Mouse (Mus musculus): Measurements from ENCODE around the gene Fcrl5. TPM values are rescaled to one million over a fixed set of nuclear protein-coding genes. Genes with fewer than 3 reads are reported as not detected.

Fcrl5 gene
- polyA plus RNA-seq, 1 experiment from 2014 or later: not detected

DNA sequence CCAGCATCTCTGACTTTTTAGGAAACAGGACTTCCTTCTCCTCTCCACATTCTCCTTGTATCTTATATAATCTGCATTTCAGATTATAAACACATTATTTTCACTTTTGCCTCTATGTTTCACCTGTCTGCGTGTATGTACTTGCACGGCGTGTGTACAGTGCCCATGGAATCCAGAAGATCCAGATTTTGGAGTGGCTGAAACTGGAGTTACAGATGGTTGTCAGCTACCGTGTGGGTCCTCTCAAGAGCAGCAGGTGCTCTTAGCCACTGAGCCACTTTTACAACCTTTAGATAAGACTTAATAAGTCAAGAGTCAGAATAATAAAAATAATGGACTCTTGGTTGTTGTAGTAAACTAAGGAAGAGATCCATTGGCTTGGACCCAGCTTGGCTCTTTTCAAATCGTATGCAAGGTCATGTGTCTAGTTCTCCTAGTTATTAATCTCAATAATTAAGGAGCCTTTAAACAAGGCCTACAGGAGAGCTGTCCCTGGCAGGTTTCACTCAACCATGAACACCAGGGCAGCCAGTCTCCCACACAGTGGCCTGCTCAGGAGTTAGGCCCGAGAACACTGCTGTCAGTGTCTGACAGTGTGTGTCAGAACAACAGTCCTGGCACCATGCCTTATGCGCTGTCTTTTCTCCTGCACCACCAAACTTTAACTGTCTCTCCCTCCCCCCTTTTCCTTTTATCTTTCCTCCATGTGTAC lies 98.2 kb downstream of the Fcrl5 start:
- Histone ChIP-seq H3K4me3 (ENCODE audit: control insufficient read depth in 1 of 2, insufficient read depth in 1 of 2, low read depth in 1 of 2, low read length in 2 of 2) (no peak overlapping the region), H3K4me1 (ENCODE audit: control insufficient read depth in 2 of 2, insufficient read depth in 2 of 2, low read length in 2 of 2) (peaks cover 16 to 18% of the 10 kb centered on the region in 2 experiments), H3K4me2 (ENCODE audit: low read length) (no peak overlapping the region), H3K27me3 (ENCODE audit: control insufficient read depth, insufficient read depth, low read length) (no peaks in the 10 kb centered on the region), H3K9ac (ENCODE audit: low read length) (no peak overlapping the region), H3K36me3 (ENCODE audit: control insufficient read depth, insufficient read depth, low read length) (peaks cover 99% of the 10 kb centered on the region), H3K27ac (replicated peaks in 1 of 2; ENCODE audit: control insufficient read depth in 1 of 2, insufficient read depth in 1 of 2, low read depth in 2 of 2, low read length in 2 of 2) (no peak overlapping the region), H3K9me3 (ENCODE audit: control insufficient read depth, low read length) (no peaks in the 10 kb centered on the region)
- no peak for ATAC-seq (ENCODE audit: insufficient number of reproducible peaks, insufficient read depth, low FRiP score, low read depth)
- WGBS: 81% methylated on average over 7 of the region's 7 CpGs

DNA sequence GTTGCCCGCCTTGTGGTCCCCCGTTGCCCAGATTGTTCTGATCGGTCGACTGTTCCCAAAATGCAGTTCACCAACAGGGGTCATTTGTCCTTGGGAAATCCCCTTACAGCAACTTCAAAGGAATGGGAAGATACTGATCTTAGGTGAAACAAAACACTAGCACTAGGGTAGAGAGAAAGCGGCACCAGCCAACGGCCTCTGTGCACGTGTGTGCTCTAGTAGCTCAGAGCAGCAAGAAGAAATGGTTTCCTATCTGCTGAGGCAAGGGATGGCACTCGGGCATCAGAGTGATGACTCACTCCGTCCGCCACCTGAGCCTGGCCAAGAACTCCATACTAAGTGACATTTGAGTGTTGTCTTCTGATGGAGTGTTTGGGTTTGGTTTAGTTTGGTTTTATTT lies 102.5 kb downstream of the Fcrl5 start:
- 46% methylated on average over 10 of the region's 10 CpGs for WGBS
- Histone ChIP-seq H3K4me2 (ENCODE audit: low read length) (peak overlapping the region; percentile 18; the same call in 1 of the 2 replicates), H3K36me3 (ENCODE audit: control insufficient read depth, insufficient read depth, low read length) (peaks cover 60% of the 10 kb centered on the region), H3K9ac (ENCODE audit: low read length) (no peak overlapping the region), H3K4me1 (ENCODE audit: control insufficient read depth in 2 of 2, insufficient read depth in 2 of 2, low read length in 2 of 2) (peaks cover 45 to 51% of the 10 kb centered on the region in 2 experiments), H3K27ac (replicated peaks in 1 of 2; ENCODE audit: control insufficient read depth in 1 of 2, insufficient read depth in 1 of 2, low read depth in 2 of 2, low read length in 2 of 2) (no peak overlapping the region), H3K27me3 (ENCODE audit: control insufficient read depth, insufficient read depth, low read length) (no peaks in the 10 kb centered on the region), H3K9me3 (ENCODE audit: control insufficient read depth, low read length) (no peaks in the 10 kb centered on the region), H3K4me3 (ENCODE audit: control insufficient read depth in 1 of 2, insufficient read depth in 1 of 2, low read depth in 1 of 2, low read length in 2 of 2) (no peak overlapping the region)
- no peak for ATAC-seq (ENCODE audit: insufficient number of reproducible peaks, insufficient read depth, low FRiP score, low read depth)

DNA sequence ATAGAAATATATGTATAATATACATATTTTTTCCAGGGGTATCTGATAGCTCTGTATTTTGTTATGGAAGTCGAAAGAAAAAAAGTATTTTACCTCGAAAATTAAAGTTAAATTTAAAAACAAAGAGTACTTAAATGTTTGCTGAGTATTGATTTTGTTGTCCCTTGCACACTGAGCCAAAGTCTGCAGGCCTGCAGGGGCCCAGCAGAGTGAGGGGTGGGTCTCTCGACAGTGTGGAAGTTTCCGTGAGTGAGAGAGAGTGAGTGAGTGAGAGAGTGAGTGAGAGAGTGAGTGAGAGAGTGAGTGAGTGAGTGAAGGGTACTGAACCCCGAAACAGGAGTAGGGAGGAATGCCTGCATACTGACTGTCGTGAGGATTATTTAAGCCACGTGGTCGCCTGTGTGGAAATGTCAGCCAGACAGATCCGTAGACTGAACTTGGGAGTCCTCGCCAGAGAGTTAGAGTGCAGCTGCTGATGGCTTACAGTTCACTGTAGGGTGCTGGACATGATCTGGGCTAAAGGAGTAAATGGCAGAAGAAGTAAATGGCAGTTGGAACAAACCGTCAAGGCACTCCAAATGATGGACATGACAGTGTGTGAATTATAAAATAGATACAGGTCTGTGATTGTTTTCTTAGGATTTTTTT lies 104.6 kb downstream of the Fcrl5 start:
- H3K4me1 ChIP-seq (ENCODE audit: control insufficient read depth in 2 of 2, insufficient read depth in 2 of 2, low read length in 2 of 2): peaks cover 46 to 54% of the 10 kb centered on the region in 2 experiments
- ATAC-seq (ENCODE audit: insufficient number of reproducible peaks, insufficient read depth, low FRiP score, low read depth): no peak
- H3K4me2 ChIP-seq (ENCODE audit: low read length): peak overlapping the region; percentile 30; the same call in 1 of the 2 replicates
- H3K27ac ChIP-seq (replicated peaks in 1 of 2; ENCODE audit: control insufficient read depth in 1 of 2, insufficient read depth in 1 of 2, low read depth in 2 of 2, low read length in 2 of 2): peak overlapping the region in 1 of 2 experiments; percentile 76; a peak in 2 of 4 replicates
- H3K9ac ChIP-seq (ENCODE audit: low read length): 0 out of 2 replicates have a peak overlapping the region, but pooled peaks have one; percentile 25
- no peaks in the 10 kb centered on the region for H3K9me3 ChIP-seq (ENCODE audit: control insufficient read depth, low read length)
- peaks cover 39% of the 10 kb centered on the region for H3K36me3 ChIP-seq (ENCODE audit: control insufficient read depth, insufficient read depth, low read length)
- H3K27me3 ChIP-seq (ENCODE audit: control insufficient read depth, insufficient read depth, low read length): no peaks in the 10 kb centered on the region
- H3K4me3 ChIP-seq (ENCODE audit: control insufficient read depth in 1 of 2, insufficient read depth in 1 of 2, low read depth in 1 of 2, low read length in 2 of 2): no peak overlapping the region
- 51% methylated on average over 11 of the region's 11 CpGs for WGBS

DNA sequence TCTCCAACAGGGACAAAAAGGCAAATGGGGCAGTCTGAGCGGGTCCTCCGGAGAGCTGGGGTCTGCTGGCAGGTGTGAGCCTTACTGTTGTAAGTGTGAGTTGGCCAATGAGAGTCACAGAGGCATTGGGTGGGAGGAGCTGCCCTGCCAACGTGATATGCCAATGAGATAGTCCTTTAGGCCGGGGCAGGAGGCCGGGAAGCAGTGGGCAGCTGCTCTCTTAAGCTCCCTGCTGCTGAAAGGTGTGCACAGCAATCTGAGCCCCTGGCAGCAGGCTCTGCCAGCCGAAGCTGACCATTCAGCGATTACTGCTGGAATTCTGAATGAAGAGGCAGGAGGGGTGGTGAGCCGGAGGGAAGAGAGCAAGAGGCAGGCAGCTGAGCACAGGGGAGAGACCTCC lies 105.1 kb downstream of the Fcrl5 start:
- Histone ChIP-seq H3K9ac (ENCODE audit: low read length) (peak overlapping the region; percentile 32; the same call in 1 of the 2 replicates), H3K27ac (replicated peaks in 1 of 2; ENCODE audit: control insufficient read depth in 1 of 2, insufficient read depth in 1 of 2, low read depth in 2 of 2, low read length in 2 of 2) (peak overlapping the region; percentile 63 to 76), H3K4me1 (ENCODE audit: control insufficient read depth in 2 of 2, insufficient read depth in 2 of 2, low read length in 2 of 2) (peaks cover 46 to 54% of the 10 kb centered on the region in 2 experiments), H3K36me3 (ENCODE audit: control insufficient read depth, insufficient read depth, low read length) (peaks cover 33% of the 10 kb centered on the region), H3K4me2 (ENCODE audit: low read length) (peak overlapping the region; percentile 30), H3K27me3 (ENCODE audit: control insufficient read depth, insufficient read depth, low read length) (no peaks in the 10 kb centered on the region), H3K4me3 (ENCODE audit: control insufficient read depth in 1 of 2, insufficient read depth in 1 of 2, low read depth in 1 of 2, low read length in 2 of 2) (no peak overlapping the region), H3K9me3 (ENCODE audit: control insufficient read depth, low read length) (no peaks in the 10 kb centered on the region)
- ATAC-seq (ENCODE audit: insufficient number of reproducible peaks, insufficient read depth, low FRiP score, low read depth): peak; percentile 49
- 20% methylated on average over 8 of the region's 8 CpGs for WGBS

DNA sequence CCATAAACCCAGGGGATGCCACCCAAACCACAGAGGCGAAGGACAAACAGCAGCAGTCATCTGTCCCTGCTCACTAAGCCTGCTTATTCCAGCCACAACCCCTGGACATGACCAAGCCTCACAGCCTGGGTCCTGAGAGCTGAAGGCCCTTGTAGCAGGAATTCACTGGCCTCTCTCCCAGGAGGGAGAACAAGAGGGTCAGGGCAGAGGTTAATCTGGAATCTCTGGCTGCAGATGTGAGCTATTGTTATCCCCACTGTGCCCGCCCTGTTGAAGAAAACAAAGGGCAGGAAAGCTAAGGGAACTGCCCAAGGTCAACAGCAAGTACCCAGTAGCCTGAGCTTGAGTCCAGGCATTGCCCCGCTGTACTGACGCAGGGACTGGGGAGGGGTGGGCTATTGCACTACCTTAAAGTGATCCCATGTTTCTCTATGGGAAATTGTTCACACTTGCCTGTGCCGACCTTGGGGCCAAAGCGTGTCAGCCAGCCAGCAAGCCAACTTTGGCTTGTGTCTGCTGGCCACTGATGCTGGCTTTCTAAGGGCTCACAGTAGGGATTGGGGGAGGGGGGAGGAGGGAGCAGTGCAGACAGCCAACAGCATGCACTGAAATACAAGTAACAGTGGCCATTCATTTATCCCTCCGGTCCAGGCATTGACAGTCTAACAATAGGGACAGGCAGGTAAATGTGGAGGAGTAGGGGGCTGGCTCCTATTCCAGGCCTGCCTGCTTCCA lies 107.1 kb downstream of the Fcrl5 start:
- WGBS: 51% methylated on average over 7 of the region's 7 CpGs
- Histone ChIP-seq H3K4me2 (ENCODE audit: low read length) (no peak overlapping the region), H3K9ac (ENCODE audit: low read length) (peak overlapping the region; percentile 50), H3K27ac (replicated peaks in 1 of 2; ENCODE audit: control insufficient read depth in 1 of 2, insufficient read depth in 1 of 2, low read depth in 2 of 2, low read length in 2 of 2) (peak overlapping the region; percentile 58 to 72), H3K27me3 (ENCODE audit: control insufficient read depth, insufficient read depth, low read length) (no peaks in the 10 kb centered on the region), H3K9me3 (ENCODE audit: control insufficient read depth, low read length) (no peaks in the 10 kb centered on the region), H3K4me3 (ENCODE audit: control insufficient read depth in 1 of 2, insufficient read depth in 1 of 2, low read depth in 1 of 2, low read length in 2 of 2) (no peak overlapping the region), H3K36me3 (ENCODE audit: control insufficient read depth, insufficient read depth, low read length) (peaks cover 15% of the 10 kb centered on the region; the same call in 1 of the 2 replicates), H3K4me1 (ENCODE audit: control insufficient read depth in 2 of 2, insufficient read depth in 2 of 2, low read length in 2 of 2) (peaks cover 41 to 48% of the 10 kb centered on the region in 2 experiments)
- no peak; the same call in 1 of the 2 replicates for ATAC-seq (ENCODE audit: insufficient number of reproducible peaks, insufficient read depth, low FRiP score, low read depth)

DNA sequence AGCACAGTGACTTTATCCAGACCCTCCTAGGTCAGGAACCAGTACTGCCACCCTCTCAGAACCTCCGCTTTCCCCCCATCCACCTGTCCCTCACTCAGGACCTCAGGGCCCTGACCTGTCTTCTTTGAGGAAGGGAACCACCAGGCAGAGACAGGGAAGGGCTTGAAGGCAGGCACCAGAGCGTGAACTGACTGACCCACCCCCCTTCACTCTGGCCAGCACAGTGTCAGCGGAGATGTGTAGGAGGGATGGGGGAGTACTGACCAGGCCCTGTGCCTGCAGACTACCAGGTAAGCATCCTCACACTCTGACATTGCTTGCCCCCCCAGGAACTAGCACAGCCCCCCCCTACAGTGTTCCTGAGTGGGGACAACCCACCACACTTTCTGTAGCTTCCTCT lies 110.0 kb downstream of the Fcrl5 start:
- peaks cover 11% of the 10 kb centered on the region; the same call in 1 of the 2 replicates for H3K27me3 ChIP-seq (ENCODE audit: control insufficient read depth, insufficient read depth, low read length)
- no peaks in the 10 kb centered on the region for H3K9me3 ChIP-seq (ENCODE audit: control insufficient read depth, low read length)
- H3K4me3 ChIP-seq (ENCODE audit: control insufficient read depth in 1 of 2, insufficient read depth in 1 of 2, low read depth in 1 of 2, low read length in 2 of 2): no peak overlapping the region
- no peaks in the 10 kb centered on the region for H3K36me3 ChIP-seq (ENCODE audit: control insufficient read depth, insufficient read depth, low read length)
- H3K9ac ChIP-seq (ENCODE audit: low read length): no peak overlapping the region
- 84% methylated on average over 3 of the region's 3 CpGs for WGBS
- no peak for ATAC-seq (ENCODE audit: insufficient number of reproducible peaks, insufficient read depth, low FRiP score, low read depth)
- no peak overlapping the region for H3K4me2 ChIP-seq (ENCODE audit: low read length)
- no peak overlapping the region for H3K27ac ChIP-seq (replicated peaks in 1 of 2; ENCODE audit: control insufficient read depth in 1 of 2, insufficient read depth in 1 of 2, low read depth in 2 of 2, low read length in 2 of 2)
- H3K4me1 ChIP-seq (ENCODE audit: control insufficient read depth in 2 of 2, insufficient read depth in 2 of 2, low read length in 2 of 2): peaks cover 25 to 28% of the 10 kb centered on the region in 2 experiments

DNA sequence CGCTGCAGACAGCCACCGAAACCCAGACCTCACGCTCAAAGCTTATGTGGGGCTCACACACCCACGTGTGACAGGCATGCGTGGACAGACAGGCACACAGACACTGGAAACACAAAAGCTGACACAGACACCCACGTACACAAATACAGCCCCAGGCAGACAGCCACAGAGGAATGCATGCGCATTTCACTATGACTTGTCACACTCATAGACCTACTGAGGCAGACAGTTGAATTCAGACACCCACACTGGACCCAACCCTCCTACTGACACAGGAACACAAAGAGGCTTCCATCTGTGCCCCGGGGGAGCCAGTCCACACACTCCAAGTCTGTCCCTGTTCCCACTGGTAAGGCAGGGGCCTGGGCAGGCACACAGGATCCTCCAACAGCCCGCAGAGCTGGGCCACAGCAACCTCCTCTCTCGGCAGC lies 110.7 kb downstream of the Fcrl5 start:
- Histone ChIP-seq H3K27ac (replicated peaks in 1 of 2; ENCODE audit: control insufficient read depth in 1 of 2, insufficient read depth in 1 of 2, low read depth in 2 of 2, low read length in 2 of 2) (no peak overlapping the region), H3K36me3 (ENCODE audit: control insufficient read depth, insufficient read depth, low read length) (no peaks in the 10 kb centered on the region), H3K4me1 (ENCODE audit: control insufficient read depth in 2 of 2, insufficient read depth in 2 of 2, low read length in 2 of 2) (peaks cover 18 to 20% of the 10 kb centered on the region in 2 experiments), H3K9ac (ENCODE audit: low read length) (no peak overlapping the region), H3K4me3 (ENCODE audit: control insufficient read depth in 1 of 2, insufficient read depth in 1 of 2, low read depth in 1 of 2, low read length in 2 of 2) (no peak overlapping the region), H3K9me3 (ENCODE audit: control insufficient read depth, low read length) (no peaks in the 10 kb centered on the region), H3K4me2 (ENCODE audit: low read length) (no peak overlapping the region), H3K27me3 (ENCODE audit: control insufficient read depth, insufficient read depth, low read length) (peaks cover 17% of the 10 kb centered on the region; the same call in 1 of the 2 replicates)
- no peak for ATAC-seq (ENCODE audit: insufficient number of reproducible peaks, insufficient read depth, low FRiP score, low read depth)
- 77% methylated on average over 10 of the region's 10 CpGs for WGBS

All from heart, embryonic 14.5 days (tissue).